Comparison of ENCODE assay signal across 8 mouse cellular contexts in the genomic region with DNA sequence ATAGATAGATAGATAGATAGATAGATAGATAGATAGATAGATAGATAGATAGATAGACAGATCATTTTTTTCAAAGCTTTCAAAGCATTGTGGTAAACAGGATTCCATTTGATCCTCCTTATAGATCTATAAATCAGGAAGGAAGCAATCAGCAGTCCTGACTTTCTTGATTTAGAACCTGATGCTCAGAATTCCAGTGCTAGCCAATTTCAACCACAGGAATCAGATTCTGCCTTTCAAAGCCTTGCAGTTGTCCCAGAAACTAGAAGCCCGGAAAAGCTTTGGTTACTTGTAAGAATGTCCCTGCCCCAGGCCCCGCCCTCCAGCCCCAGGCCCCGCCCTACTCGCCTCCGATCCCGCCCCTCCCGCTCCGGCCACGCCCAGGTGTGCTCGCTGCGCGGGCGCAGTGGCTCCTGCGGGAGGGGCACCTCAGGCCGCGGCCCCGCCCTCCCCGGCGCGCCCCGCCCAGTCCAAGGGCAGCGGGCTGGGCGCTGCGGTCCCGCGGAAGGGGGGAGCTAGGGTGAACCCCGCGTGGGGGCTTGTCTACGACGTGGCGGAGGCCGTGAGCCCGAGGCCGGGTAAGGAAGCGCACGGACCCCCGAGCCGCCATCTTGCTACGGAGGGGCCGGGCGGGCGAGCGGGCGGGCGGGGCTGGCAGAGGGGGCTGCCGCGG. TPM values are rescaled to one million over a fixed set of nuclear protein-coding genes. Genes with fewer than 3 reads are reported as not detected.
DNase-seq lines count a peak whose midpoint lies in the region; ATAC-seq and TF ChIP-seq lines count a peak whose summit lies in the region.

A gene (plus strand): TSS at position 398 of the 673 bp plus-strand sequence.

- ATAC-seq in Patski, result peak; percentile 81
- ATAC-seq in hindbrain, embryonic 12.5 days (ENCODE audit: low FRiP score), result peak; percentile 91

- H3K4me2 ChIP-seq in hindbrain, embryonic 12.5 days (replicated peaks), result peak within 1 kb of the TSS; percentile 70

- 0 out of 2 replicates have a peak, but pooled peaks cover 6% of the 10 kb centered on the region for H3K36me3 ChIP-seq in hindbrain, embryonic 12.5 days

- CTCF ChIA-PET in Patski (lab: Charles Lee), result interaction anchor here (1.1 kb wide), 1 partner anchor 192 kb away, joined by 3 read pairs; no protein-coding TSS in a partner anchor

- H3K9ac ChIP-seq in hindbrain, embryonic 12.5 days, result peak within 1 kb of the TSS; percentile 84

- H3K9me3 ChIP-seq in hindbrain, embryonic 12.5 days (replicated peaks), result no peaks in the 10 kb centered on the region

- in situ Hi-C loops in Patski (cut with MboI; ENCODE audit: low pct_unique_long_range_greater_than_20kb), result no loop called here

- peak within 1 kb of the TSS; percentile 82 for H3K4me3 ChIP-seq in hindbrain, embryonic 12.5 days

- POLR2A ChIA-PET in Patski (lab: Charles Lee), result interaction anchor here (0.6 to 1.2 kb wide), 4 partner anchors 12 to 149 kb away, joined by 3 read pairs; no protein-coding TSS in a partner anchor

- no peaks in the 10 kb centered on the region for H3K27me3 ChIP-seq in Patski
- H3K27me3 ChIP-seq in hindbrain, embryonic 12.5 days, result no peaks in the 10 kb centered on the region

- TF ChIP-seq CTCF in Patski (IDR thresholded peaks at IDR 0.05), result no peak

- peaks cover 25% of the 10 kb centered on the region for H3K4me1 ChIP-seq in hindbrain, embryonic 12.5 days

- 2% methylated on average over 35 of the region's 47 CpGs for WGBS in hindbrain, embryonic 12.5 days

- peak within 1 kb of the TSS; percentile 82 for H3K27ac ChIP-seq in hindbrain, embryonic 12.5 days

- DNase-seq in Patski (ENCODE audit: low read depth, low spot score), result no peak
- peak; percentile 92 to 95 for DNase-seq in cerebellum, postnatal 14 days
- peak; percentile 57 to 75 for DNase-seq in frontal cortex, postnatal 14 days (ENCODE audit: low spot score in 2 of 2)
- DNase-seq in layer of hippocampus, postnatal 14 days (ENCODE audit: low spot score in 2 of 2), result peak; percentile 74 to 85
- peak; percentile 87 for DNase-seq in lung, postnatal 10 days
- DNase-seq in ovary, postnatal 14 days (ENCODE audit: low spot score), result peak; percentile 88
- peak; percentile 92 for DNase-seq in thymus, postnatal 14 days

RNA-seq across cellular contexts. Expression of the gene that starts here (rescaled TPM):
- polyA plus RNA-seq in Patski (2021), result 33.6 TPM
- polyA plus RNA-seq in hindbrain, embryonic 12.5 days (2016; fragmentation: Nextera tagmentation; extraction: Ambion mirVana), result 193 and 195 TPM in 2 replicates
- total RNA-seq in layer of hippocampus, postnatal 14 days (2021), result 10 to 100 TPM; 21.1 to 25.3 TPM
